Mouse (Mus musculus): ENCODE results near the gene Stoml1. TPM values are rescaled to one million over a fixed set of nuclear protein-coding genes. Genes with fewer than 3 reads are reported as not detected.

Stoml1 gene
- polyA plus RNA-seq, 1 experiment from 2014 or later, result 19.4 TPM

DNA sequence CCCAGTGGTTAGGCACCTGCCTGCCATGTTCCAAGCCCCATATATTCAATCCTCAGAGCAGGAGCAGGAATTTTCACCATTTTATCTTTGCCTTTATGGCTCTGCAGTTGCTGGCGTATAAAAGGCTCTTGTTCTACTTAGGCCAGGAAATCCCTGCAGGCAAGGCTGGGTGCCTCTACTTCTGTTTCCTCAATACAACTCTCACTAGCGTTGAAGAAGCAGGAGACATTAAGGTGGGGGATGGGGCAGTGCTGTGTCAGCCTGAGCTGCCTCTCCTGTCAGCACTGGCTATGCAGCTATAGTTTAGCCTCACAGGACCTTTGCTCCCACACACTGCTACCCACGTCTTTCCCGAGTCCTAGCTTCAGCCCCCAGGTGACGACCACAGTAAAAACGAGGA lies 21.2 kb upstream of the Stoml1 start:
- 67% methylated on average over 6 of the region's 6 CpGs for WGBS (ENCODE audit: insufficient replicate concordance)
- H3K9ac ChIP-seq (ENCODE audit: low read depth, low read length), result no peak overlapping the region
- peak overlapping the region; percentile 67; the same call in 1 of the 2 replicates for H3K27ac ChIP-seq (ENCODE audit: low read depth, low read length)
- H3K36me3 ChIP-seq (ENCODE audit: control insufficient read depth, insufficient read depth, low read length), result peaks cover 31% of the 10 kb centered on the region
- no peaks in the 10 kb centered on the region for H3K9me3 ChIP-seq (replicated peaks; ENCODE audit: control insufficient read depth, low read length)
- ATAC-seq (replicated peaks; ENCODE audit: insufficient number of reproducible peaks, low FRiP score, low TSS enrichment), result no peak
- H3K4me1 ChIP-seq (ENCODE audit: control insufficient read depth, insufficient read depth, low read length), result peaks cover 11% of the 10 kb centered on the region
- H3K4me3 ChIP-seq (ENCODE audit: low read depth, low read length), result no peak overlapping the region
- no peaks in the 10 kb centered on the region for H3K27me3 ChIP-seq (ENCODE audit: control insufficient read depth, insufficient read depth, low read length)
- no peak overlapping the region for H3K4me2 ChIP-seq

DNA sequence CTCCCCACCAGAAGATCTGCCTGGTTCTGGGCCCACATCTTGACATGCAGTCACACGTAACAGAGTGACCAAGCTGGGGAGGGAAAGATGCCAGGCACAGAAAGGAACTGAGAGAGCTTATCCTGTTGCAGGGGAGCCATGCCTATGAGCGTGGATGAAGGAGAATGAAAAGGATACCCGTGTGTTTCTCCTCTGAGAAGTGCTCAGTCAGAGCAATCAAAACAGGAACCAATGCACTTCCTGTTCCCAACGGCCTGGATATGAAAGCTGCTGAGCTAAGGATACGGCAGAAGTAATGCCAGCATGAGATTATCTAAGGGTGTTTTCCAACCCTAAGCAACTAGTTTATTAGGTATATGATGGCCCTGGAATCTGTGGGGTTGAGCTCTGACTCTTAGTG lies 20.6 kb upstream of the Stoml1 start:
- H3K4me1 ChIP-seq (ENCODE audit: control insufficient read depth, insufficient read depth, low read length), result peaks cover 11% of the 10 kb centered on the region
- no peak overlapping the region for H3K9ac ChIP-seq (ENCODE audit: low read depth, low read length)
- WGBS (ENCODE audit: insufficient replicate concordance), result 54% methylated on average over 5 of the region's 5 CpGs
- no peaks in the 10 kb centered on the region for H3K9me3 ChIP-seq (replicated peaks; ENCODE audit: control insufficient read depth, low read length)
- H3K4me3 ChIP-seq (ENCODE audit: low read depth, low read length), result no peak overlapping the region
- H3K4me2 ChIP-seq, result no peak overlapping the region
- no peaks in the 10 kb centered on the region for H3K27me3 ChIP-seq (ENCODE audit: control insufficient read depth, insufficient read depth, low read length)
- ATAC-seq (replicated peaks; ENCODE audit: insufficient number of reproducible peaks, low FRiP score, low TSS enrichment), result no peak
- peak overlapping the region; percentile 67; the same call in 1 of the 2 replicates for H3K27ac ChIP-seq (ENCODE audit: low read depth, low read length)
- peaks cover 31% of the 10 kb centered on the region for H3K36me3 ChIP-seq (ENCODE audit: control insufficient read depth, insufficient read depth, low read length)

DNA sequence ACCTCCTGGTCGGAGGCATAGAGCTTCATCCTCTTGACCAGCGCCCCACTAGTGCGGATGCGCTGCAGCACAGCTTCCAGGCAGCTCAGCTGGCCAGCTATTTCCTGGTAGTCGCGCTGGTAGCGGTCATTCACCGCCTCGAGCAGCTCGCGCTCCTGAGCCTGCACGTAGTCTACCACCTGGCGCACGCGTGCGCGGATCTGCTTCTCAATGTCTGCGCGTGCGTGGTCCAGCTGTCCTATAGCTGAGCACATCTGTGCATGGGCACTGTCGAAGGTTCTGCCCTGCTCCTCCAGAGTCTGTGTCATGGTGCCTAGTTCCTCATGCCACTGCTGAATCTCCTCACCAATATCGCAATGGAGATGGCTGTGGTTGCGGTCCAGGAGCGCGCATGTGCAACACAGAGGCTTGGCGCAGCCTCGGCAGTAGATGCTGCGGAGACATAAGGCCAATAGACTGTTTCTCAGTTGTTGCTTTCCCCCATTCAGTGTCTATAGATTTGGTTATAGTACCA lies 18.4 kb upstream of the Stoml1 start:
- no peak overlapping the region for H3K4me2 ChIP-seq
- WGBS (ENCODE audit: insufficient replicate concordance), result 94% methylated on average over 28 of the region's 28 CpGs

DNA sequence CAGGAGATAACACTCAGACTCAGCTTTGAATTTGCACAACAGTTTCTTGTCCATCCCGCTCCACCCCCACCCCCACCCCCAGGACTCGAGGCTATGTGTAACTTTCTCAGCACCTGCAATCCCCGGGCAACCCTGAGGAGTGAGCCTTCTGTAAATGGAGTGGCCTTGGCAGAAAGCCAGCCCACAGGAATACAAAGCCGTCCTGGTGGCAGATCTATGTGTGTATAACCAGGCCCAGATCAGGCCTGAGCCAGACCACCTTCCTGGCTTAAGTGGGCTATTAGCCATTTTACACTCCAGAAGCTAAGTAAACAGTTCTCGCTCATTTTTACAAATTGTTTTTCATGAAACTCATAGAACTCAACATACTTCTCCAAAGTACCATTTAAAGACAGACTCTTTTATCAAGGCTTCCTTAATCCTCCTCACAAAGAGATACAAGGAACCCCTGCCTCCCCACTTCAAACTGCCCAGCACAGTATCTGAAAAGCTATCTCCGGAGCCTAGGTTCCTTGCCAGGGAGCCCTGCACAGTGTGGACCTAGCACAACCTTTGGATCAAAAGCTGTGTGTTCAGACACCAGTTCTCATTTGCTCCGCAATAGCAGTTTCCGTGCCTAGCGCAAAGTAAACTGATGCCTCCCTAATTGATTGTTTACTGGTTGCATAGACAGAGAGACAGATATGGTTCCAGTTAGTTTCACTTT lies 11.0 kb upstream of the Stoml1 start:
- Histone ChIP-seq H3K9me3 (replicated peaks; ENCODE audit: control insufficient read depth, low read length) (no peaks in the 10 kb centered on the region), H3K4me1 (ENCODE audit: control insufficient read depth, insufficient read depth, low read length) (peaks cover 35% of the 10 kb centered on the region), H3K4me2 (peak overlapping the region; percentile 20; the same call in 1 of the 2 replicates), H3K4me3 (ENCODE audit: low read depth, low read length) (no peak overlapping the region), H3K36me3 (ENCODE audit: control insufficient read depth, insufficient read depth, low read length) (no peaks in the 10 kb centered on the region), H3K27ac (ENCODE audit: low read depth, low read length) (peak overlapping the region; percentile 75), H3K9ac (ENCODE audit: low read depth, low read length) (no peak overlapping the region), H3K27me3 (ENCODE audit: control insufficient read depth, insufficient read depth, low read length) (no peaks in the 10 kb centered on the region)
- ATAC-seq (replicated peaks; ENCODE audit: insufficient number of reproducible peaks, low FRiP score, low TSS enrichment), result peak; percentile 42; the same call in 1 of the 2 replicates
- 55% methylated on average over 9 of the region's 9 CpGs for WGBS (ENCODE audit: insufficient replicate concordance)

More for the DNA sequence above, 18.4 kb upstream of the Stoml1 start:
- no peak overlapping the region for H3K27ac ChIP-seq (ENCODE audit: low read depth, low read length)
- H3K4me3 ChIP-seq (ENCODE audit: low read depth, low read length), result no peak overlapping the region
- ATAC-seq (replicated peaks; ENCODE audit: insufficient number of reproducible peaks, low FRiP score, low TSS enrichment), result no peak
- peaks cover 16% of the 10 kb centered on the region for H3K36me3 ChIP-seq (ENCODE audit: control insufficient read depth, insufficient read depth, low read length)
- H3K4me1 ChIP-seq (ENCODE audit: control insufficient read depth, insufficient read depth, low read length), result peaks cover 11% of the 10 kb centered on the region
- H3K27me3 ChIP-seq (ENCODE audit: control insufficient read depth, insufficient read depth, low read length), result no peaks in the 10 kb centered on the region
- no peaks in the 10 kb centered on the region for H3K9me3 ChIP-seq (replicated peaks; ENCODE audit: control insufficient read depth, low read length)
- no peak overlapping the region for H3K9ac ChIP-seq (ENCODE audit: low read depth, low read length)

DNA sequence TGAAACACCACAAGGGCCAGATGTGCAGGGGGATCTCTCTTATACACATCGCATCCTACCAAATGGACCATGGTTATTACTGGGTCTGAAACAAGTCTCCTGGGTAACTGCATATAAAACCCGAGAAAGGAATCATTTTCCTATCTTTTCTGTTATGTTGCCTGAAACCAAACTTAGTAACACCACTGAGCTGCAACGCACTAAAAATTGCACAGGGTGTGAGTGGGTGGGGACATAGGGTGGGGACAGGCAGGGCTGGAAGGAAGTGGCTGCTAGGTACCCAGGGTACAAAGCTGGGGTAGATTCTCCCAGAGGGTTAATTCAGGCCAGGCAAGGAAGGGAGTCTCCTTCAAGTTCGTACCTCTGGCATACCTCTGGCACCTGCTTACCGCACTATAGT lies 10.3 kb upstream of the Stoml1 start:
- Histone ChIP-seq H3K27ac (ENCODE audit: low read depth, low read length) (peak overlapping the region; percentile 75; the same call in 1 of the 2 replicates), H3K4me2 (no peak overlapping the region; the same call in 1 of the 2 replicates), H3K9ac (ENCODE audit: low read depth, low read length) (no peak overlapping the region), H3K36me3 (ENCODE audit: control insufficient read depth, insufficient read depth, low read length) (no peaks in the 10 kb centered on the region), H3K9me3 (replicated peaks; ENCODE audit: control insufficient read depth, low read length) (no peaks in the 10 kb centered on the region), H3K4me3 (ENCODE audit: low read depth, low read length) (no peak overlapping the region), H3K4me1 (ENCODE audit: control insufficient read depth, insufficient read depth, low read length) (peaks cover 42% of the 10 kb centered on the region), H3K27me3 (ENCODE audit: control insufficient read depth, insufficient read depth, low read length) (no peaks in the 10 kb centered on the region)
- 78% methylated on average over 5 of the region's 5 CpGs for WGBS (ENCODE audit: insufficient replicate concordance)
- ATAC-seq (replicated peaks; ENCODE audit: insufficient number of reproducible peaks, low FRiP score, low TSS enrichment), result no peak

DNA sequence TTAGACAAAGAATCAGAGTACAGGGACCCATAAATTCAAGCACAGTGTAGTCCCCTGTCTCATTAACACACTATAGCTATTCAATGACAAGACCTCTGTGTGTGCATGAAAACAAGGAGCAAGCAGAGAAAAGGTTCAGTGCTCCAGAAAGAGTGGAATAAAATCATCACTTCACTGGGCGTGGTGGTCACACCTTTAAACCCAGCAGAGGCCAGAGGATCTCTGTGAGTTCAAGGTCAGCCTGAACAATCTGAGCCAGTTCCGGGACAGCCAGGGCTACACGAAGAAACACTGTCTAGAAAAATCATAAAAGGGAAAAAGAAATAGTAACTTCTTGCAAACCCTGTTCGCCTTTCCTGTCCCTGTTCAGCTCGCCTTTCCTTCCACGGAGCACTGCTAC lies 9.3 kb upstream of the Stoml1 start:
- Histone ChIP-seq H3K36me3 (ENCODE audit: control insufficient read depth, insufficient read depth, low read length) (no peaks in the 10 kb centered on the region), H3K9me3 (replicated peaks; ENCODE audit: control insufficient read depth, low read length) (no peaks in the 10 kb centered on the region), H3K4me1 (ENCODE audit: control insufficient read depth, insufficient read depth, low read length) (peaks cover 46% of the 10 kb centered on the region), H3K9ac (ENCODE audit: low read depth, low read length) (no peak overlapping the region), H3K27me3 (ENCODE audit: control insufficient read depth, insufficient read depth, low read length) (no peaks in the 10 kb centered on the region), H3K27ac (ENCODE audit: low read depth, low read length) (no peak overlapping the region), H3K4me3 (ENCODE audit: low read depth, low read length) (no peak overlapping the region), H3K4me2 (no peak overlapping the region)
- WGBS (ENCODE audit: insufficient replicate concordance), result 83% methylated on average over 6 of the region's 6 CpGs
- no peak for ATAC-seq (replicated peaks; ENCODE audit: insufficient number of reproducible peaks, low FRiP score, low TSS enrichment)

DNA sequence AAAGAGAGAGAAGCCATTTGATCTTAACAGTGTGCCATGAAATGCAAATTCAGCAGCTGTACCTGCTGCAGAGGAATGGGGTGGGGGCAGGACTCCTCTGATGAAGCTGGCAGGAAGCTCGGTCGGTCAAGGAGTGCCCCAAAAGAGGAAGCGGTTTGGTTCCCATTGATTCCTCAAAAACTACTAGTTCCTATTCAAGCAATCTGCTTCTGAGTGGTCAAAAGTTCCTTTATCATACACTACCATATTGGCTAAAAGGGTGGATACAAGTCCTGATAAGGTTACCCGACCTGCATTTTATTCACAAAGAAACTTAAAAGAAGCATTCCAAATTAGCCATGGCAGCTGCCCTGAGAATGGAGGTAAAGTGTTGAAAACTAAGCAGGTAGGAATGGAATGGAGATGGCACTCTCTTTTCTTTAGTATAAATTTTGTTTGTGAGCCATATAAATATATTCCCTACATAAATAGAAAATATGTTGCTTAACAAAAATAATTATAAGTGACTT lies 6.8 kb upstream of the Stoml1 start:
- H3K27me3 ChIP-seq (ENCODE audit: control insufficient read depth, insufficient read depth, low read length), result no peaks in the 10 kb centered on the region
- ATAC-seq (replicated peaks; ENCODE audit: insufficient number of reproducible peaks, low FRiP score, low TSS enrichment), result no peak
- WGBS (ENCODE audit: insufficient replicate concordance), result 57% methylated on average over 4 of the region's 4 CpGs

DNA sequence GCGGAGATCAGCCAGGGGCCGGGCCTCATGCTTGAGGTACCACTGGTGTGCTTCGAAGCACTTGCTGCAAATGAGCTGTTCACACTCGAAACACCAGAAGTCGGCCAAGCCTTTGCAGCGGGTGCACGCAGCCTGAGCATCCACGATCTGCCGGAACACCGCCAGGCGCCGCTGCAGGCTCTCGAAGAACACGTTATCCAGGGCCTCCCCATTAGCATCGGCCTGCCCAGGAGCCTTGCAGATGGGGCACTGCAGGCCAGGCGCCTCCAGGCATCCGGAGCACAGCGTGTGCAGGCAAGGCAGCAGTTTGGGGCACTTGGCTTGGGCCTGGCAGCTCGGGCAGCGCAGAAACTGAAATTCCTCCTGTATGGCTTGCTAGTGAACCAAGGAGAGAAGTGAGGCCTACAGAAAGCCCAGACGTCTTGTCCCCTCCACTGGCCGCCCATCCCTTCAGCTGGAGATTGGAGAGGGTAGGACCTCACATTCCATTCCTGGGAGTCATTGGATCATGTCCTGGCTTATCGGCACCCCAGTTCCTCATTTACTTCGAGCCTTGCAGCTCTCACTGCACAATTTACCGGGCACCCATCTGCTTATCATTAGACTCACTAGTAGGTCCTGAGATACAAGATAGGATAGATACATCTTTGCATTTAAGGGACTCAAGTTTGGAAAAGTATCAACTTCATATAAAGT lies 5.8 kb upstream of the Stoml1 start:
- Histone ChIP-seq H3K9ac (ENCODE audit: low read depth, low read length) (peak overlapping the region; percentile 46), H3K36me3 (ENCODE audit: control insufficient read depth, insufficient read depth, low read length) (no peaks in the 10 kb centered on the region), H3K4me3 (ENCODE audit: low read depth, low read length) (peak overlapping the region; percentile 33), H3K27me3 (ENCODE audit: control insufficient read depth, insufficient read depth, low read length) (no peaks in the 10 kb centered on the region), H3K9me3 (replicated peaks; ENCODE audit: control insufficient read depth, low read length) (no peaks in the 10 kb centered on the region), H3K4me2 (peak overlapping the region; percentile 80), H3K4me1 (ENCODE audit: control insufficient read depth, insufficient read depth, low read length) (peaks cover 45% of the 10 kb centered on the region), H3K27ac (ENCODE audit: low read depth, low read length) (peak overlapping the region; percentile 50)
- 6% methylated on average over 25 of the region's 25 CpGs for WGBS (ENCODE audit: insufficient replicate concordance)
- 0 out of 2 replicates have a peak, but pooled peaks have one; percentile 63 for ATAC-seq (replicated peaks; ENCODE audit: insufficient number of reproducible peaks, low FRiP score, low TSS enrichment)

More for the DNA sequence above, 6.8 kb upstream of the Stoml1 start:
- H3K36me3 ChIP-seq (ENCODE audit: control insufficient read depth, insufficient read depth, low read length), result no peaks in the 10 kb centered on the region
- no peak overlapping the region for H3K4me3 ChIP-seq (ENCODE audit: low read depth, low read length)
- H3K27ac ChIP-seq (ENCODE audit: low read depth, low read length), result no peak overlapping the region
- no peaks in the 10 kb centered on the region for H3K9me3 ChIP-seq (replicated peaks; ENCODE audit: control insufficient read depth, low read length)
- peak overlapping the region; percentile 24; the same call in 1 of the 2 replicates for H3K4me2 ChIP-seq
- H3K4me1 ChIP-seq (ENCODE audit: control insufficient read depth, insufficient read depth, low read length), result peaks cover 56% of the 10 kb centered on the region
- 0 out of 2 replicates have a peak overlapping the region, but pooled peaks have one; percentile 10 for H3K9ac ChIP-seq (ENCODE audit: low read depth, low read length)
